Mouse (Mus musculus) T-helper 2 cell (primary cell): ENCODE measurements around the gene Prdm1.

ENCODE experiments used
- in situ Hi-C: fragments of 300-600 bp; cut with MboI, MseI; formaldehyde crosslinking; loops from one replicate; pipeline ENCODE4 v1.15.1; 2025; ENCODE audit warnings: high pct_unique_total_duplicates

Prdm1 gene

DNA sequence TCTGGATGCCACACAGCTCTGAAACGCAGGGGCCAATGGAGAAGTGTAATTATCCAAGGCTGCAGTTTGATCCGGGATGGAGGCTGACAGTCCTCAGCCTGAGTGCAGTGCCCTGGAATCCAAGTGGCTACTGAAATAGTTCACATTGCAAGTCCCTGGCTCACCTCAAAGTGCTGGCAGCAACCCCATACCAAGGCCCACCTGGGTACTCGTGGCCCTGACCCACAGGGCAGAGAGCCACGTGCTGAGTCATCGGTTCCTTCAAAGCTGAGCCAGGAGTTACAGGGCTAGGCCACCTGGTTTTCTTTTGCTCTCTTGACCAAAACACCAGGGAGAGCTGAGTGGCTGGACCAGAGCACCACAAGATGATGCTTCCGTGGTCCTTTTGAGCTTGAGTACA is 103.3 kb downstream of the Prdm1 start:
- in situ Hi-C loops, result no loop called here

- in situ Hi-C loops, result no loop called here
Measured at GRCm38 (mm10) chr10:44421896-44422295, 106.4 kb downstream of the Prdm1 start.

GRCm38 (mm10) chr10:44420211-44420610 is 108.1 kb downstream of the Prdm1 start:
- in situ Hi-C loops, result no loop called here

DNA sequence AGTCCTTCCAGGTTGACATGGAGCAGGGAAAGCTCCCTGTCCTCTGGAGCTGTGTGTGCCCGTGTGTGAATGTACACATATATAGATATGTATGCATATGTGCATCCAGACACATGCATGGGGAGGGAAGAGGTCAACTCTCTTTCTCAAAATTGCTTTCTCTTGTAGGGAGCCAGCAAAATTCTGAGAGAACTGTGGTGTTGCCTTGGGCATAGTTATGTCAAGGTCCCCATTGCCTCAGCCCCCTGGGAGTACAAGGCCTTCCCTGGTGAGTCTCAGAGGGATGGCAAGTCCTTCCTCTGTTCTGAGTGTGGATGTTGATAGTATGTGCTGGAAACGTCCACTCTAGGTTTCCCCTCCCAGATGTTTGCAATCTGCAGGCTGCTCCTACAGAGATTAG is 109.4 kb downstream of the Prdm1 start:
- in situ Hi-C loops, result no loop called here

GRCm38 (mm10) chr10:44415576-44415975 is 112.7 kb downstream of the Prdm1 start:
- in situ Hi-C loops, result no loop called here

DNA sequence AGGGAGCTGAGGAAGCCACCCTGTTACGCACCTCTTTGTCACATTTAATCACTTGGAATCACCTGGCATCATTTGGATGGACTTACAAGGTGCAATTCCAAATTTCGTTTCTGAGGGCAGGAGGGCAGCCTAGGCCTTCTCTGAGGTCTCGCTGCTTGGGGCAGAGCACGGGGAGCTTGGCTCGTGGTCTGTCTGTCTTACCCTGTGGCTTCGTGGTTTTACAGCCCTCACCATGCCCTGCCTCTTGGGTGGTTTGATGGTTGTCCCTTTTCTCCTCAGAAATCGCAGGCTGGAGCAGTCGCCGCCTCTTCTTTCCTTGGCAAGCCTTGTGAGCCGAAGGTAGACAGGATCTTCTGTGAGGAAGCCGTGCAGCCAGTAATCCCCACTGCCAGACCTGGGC is 118.3 kb downstream of the Prdm1 start:
- in situ Hi-C loops, result no loop called here

- in situ Hi-C loops, result no loop called here
Measured at GRCm38 (mm10) chr10:44409054-44409453, 119.2 kb downstream of the Prdm1 start.

DNA sequence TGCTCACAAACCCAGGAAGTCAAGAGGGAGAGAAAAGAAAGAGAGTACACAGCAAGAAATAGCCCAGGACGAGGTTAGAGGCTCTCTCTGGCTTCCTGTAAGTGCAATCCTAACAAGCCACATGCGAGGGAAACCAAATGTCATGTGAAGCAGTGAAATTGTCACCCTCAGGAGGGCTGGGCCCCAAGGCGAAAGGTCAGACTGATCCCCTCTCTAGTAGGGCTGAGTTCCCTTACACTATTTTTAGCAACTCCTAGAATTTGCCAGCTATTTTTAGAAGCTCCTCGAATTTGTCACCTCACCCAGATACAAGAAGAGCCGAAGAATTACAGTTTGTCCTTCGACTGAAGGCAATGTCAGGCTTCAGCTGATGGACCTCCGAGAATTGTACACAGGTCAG is 124.9 kb downstream of the Prdm1 start:
- in situ Hi-C loops, result no loop called here

GRCm38 (mm10) chr10:44401600-44401999 is 126.7 kb downstream of the Prdm1 start:
- in situ Hi-C loops, result no loop called here

DNA sequence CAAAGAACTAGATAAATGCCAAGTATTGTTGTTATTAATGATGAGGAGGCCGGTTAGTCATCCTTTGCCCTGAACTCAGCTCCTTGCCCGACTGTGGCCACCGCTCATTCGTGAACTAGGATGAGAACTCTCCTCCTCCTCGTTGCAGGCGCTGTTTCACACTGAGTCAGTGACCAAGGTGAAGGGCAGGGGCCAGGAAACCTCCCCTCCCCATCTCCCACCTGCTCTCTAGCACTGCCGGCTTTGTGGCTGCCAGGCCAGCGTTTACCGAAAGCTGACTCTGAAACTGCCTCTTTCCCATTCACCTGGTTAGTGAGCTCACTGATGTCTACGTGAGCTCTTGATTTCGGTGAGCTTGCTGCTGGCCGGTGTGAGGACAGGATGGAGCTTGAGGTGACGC is 127.7 kb downstream of the Prdm1 start:
- in situ Hi-C loops, result no loop called here

- in situ Hi-C loops, result no loop called here
Measured at GRCm38 (mm10) chr10:44400119-44400518, 128.2 kb downstream of the Prdm1 start.

DNA sequence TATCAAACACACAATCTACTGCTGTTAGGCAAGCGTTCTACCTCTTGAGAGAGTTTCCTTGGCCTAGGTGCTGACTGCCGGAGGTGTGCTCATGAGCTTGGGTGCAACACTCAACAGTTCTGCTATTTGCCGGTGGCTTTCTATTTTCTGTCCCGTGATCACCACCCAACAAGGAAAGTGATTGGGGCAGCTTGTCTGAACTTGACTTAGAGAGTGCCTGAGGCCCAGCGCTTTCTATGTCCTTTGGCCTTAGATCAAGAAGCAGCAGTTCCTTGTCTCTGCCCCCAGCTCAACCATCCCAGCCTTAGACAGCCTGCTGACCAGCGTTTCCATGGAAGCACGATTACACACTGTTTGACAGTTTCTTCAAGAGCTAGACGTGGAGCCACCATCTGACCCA is 135.4 kb downstream of the Prdm1 start:
- in situ Hi-C loops, result no loop called here

DNA sequence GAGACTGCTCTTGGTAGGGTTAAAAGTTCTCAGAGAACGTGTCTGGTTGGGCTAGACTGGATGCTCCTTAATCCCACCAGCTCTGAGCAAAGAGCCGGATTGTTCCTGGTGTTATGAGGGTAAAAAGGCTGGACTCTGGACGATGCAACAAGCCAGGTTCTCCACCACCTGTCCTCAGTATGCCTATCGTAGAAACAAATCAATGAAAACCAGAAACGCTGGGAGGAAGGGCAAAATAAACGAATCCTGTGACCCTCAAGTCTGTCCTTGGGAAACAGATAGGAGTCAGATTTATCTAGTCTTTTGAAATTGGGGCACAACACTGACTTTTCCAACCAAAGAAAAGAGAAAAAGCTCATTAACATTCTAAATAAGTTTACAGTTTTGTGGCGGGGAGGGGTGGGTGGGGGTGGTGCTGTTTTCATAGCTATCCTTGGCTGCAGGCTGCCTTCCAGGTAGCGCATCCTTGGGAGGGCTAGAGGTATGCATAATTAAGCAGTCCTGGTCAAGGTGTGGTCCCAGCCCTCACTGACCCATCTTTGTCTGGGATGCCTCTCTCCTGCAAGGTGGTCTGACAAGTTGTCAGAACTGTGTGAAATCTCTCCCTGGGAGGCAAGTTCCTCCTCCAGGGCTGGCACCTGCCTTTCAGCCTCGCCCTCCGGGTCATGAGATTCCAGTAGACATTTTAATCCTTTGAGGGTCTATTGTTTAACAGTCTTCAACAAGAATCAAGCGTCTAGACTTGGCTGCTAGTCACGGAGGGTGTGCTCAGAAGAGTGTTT is 136.6 kb downstream of the Prdm1 start:
- in situ Hi-C loops, result no loop called here

- in situ Hi-C loops, result no loop called here
Measured at GRCm38 (mm10) chr10:44390286-44390685, 138.0 kb downstream of the Prdm1 start.

- in situ Hi-C loops, result no loop called here
Measured at GRCm38 (mm10) chr10:44388706-44389233, 139.5 kb downstream of the Prdm1 start.
